Mouse (Mus musculus): ENCODE data around the gene Rps2. TPM values are rescaled to one million over a fixed set of nuclear protein-coding genes. Genes with fewer than 3 reads are reported as not detected.

Gene Rps2
- polyA plus RNA-seq, 1 experiment from 2014 or later = 816 TPM

DNA sequence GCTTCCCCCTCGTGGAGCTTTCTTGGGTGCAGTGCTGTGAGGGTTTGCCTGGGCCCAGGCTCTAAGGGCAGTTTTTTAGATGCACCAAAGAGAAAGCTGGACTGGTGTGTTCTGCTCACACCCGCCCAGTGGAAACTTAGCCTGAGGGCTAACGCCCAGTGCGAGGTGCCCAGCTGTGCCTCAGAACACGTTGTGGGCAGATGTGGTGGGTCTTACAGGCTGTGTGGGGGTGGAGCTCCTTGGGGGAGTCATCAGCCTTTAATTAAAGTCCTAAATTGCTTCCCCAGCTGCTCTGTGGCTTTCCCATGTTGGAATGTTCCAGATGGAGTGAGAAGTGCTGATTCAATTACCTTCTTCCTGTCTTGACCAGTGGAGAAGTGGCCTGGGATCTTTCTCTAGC is 43.2 kb downstream of the Rps2 start:
- 55% methylated on average over 5 of the region's 5 CpGs for WGBS
- Histone ChIP-seq H3K4me2 (replicated peaks) (no peak overlapping the region), H3K4me3 (no peak overlapping the region), H3K9me3 (no peaks in the 10 kb centered on the region), H3K27ac (replicated peaks) (no peak overlapping the region), H3K4me1 (no peaks in the 10 kb centered on the region), H3K27me3 (no peaks in the 10 kb centered on the region; the same call in 1 of the 2 replicates), H3K9ac (replicated peaks) (no peak overlapping the region), H3K36me3 (no peaks in the 10 kb centered on the region)
- no peak for ATAC-seq (replicated peaks)

DNA sequence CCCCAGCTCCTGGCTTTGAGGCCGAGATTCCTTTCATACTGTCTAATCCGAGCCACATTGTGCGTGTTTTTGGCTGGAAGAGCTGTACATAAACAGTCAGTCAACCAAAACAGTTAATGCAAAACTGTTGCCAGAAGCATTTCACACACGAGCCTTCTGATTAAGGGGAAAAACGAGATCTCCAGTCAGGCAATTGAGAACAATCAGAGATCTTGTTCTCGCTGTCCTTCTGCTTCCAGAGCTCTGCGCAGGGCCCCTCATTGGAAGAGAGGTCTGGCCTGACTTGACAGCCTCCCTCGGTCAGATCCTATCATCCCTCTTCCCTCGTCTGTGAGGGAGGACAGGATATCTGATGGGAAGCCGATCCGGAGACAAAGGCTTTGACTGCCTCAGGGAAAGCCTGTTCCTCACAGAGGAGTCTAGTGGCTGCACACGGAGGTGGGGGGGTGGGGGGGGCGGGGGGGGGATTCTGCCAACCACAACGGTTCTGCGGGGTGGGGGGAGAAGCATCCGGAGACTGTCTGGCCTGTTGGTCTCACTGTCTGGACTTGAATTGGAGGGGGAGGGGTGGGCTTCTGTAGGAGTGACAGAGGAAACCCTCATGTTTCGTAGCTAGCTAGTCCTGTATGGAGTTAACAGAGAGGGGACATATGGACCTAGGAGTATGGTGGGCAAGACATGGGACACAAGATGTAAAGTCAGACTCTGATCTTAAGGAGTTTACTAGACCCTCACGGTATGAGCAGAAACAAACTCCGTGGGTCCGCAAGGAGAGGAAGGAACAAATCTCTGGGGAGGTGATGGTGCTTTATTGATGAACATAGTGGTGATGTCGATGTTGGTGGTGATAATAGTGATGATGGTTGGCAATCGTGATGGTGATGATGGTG is 47.3 kb downstream of the Rps2 start:
- 51% methylated on average over 22 of the region's 22 CpGs for WGBS
- Histone ChIP-seq H3K36me3 (no peaks in the 10 kb centered on the region), H3K27ac (replicated peaks) (no peak overlapping the region), H3K27me3 (no peaks in the 10 kb centered on the region), H3K9me3 (no peaks in the 10 kb centered on the region), H3K4me2 (replicated peaks) (no peak overlapping the region), H3K4me3 (no peak overlapping the region), H3K4me1 (no peaks in the 10 kb centered on the region), H3K9ac (replicated peaks) (no peak overlapping the region)
- no peak for ATAC-seq (replicated peaks)

DNA sequence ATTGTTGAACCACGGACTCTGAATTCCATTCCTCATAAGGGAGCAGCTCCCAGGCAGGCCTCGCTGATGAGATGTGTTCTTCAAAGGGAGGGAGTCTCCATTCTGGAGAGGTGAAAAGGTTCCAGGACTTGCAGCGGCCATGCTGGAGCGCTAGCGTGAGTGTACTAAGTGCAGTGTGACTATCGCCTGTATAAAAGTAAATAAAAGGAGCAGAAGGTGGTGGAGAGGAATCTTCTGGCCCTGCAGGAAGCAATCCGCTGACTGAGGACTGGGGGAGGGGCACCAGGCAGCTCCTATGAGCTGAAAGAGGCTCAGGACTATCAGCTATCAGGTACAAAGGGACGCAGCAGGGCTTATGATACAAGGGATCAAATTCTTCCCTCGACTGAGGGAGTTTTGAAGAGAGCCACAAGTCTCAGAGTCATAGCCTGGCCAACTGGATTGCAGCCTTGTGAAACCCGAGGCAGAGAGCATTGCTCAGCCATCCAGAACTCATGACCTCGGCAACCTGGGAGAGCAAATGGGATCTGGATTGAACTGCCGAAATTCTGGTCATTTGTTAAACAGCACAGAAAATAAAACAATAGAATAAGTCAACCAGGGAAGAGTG is 48.5 kb downstream of the Rps2 start:
- ATAC-seq (replicated peaks) = no peak
- H3K9me3 ChIP-seq = no peaks in the 10 kb centered on the region
- no peak overlapping the region for H3K27ac ChIP-seq (replicated peaks)
- no peaks in the 10 kb centered on the region for H3K4me1 ChIP-seq
- WGBS = 25% methylated on average over 12 of the region's 12 CpGs
- no peaks in the 10 kb centered on the region for H3K27me3 ChIP-seq
- H3K36me3 ChIP-seq = no peaks in the 10 kb centered on the region
- no peak overlapping the region for H3K9ac ChIP-seq (replicated peaks)
- H3K4me2 ChIP-seq (replicated peaks) = no peak overlapping the region
- no peak overlapping the region for H3K4me3 ChIP-seq

DNA sequence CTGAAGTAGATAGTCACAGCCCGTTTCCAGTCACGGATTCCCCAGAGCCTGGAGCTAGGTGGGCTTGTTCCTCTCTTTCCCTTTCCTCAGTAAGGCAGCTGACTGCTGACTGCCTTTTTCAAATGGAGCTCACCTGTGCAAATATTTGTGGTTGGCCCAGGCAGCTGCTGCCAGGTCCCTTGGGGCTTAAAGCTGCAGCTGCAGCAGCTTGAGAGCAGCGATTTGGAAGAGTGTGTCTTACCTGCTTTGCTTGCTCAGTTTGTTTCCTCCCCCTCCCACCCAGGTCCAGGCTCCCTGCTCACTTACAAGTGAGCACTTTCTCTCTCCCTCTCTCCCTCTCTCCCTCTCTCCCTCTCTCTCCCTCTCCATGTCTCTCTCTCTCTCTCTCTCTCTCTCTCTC is 51.2 kb downstream of the Rps2 start:
- no peak overlapping the region for H3K4me3 ChIP-seq

More for the DNA sequence above, 51.2 kb downstream of the Rps2 start:
- Histone ChIP-seq H3K4me2 (replicated peaks) (no peak overlapping the region), H3K27ac (replicated peaks) (no peak overlapping the region), H3K4me1 (no peaks in the 10 kb centered on the region), H3K27me3 (no peaks in the 10 kb centered on the region), H3K9ac (replicated peaks) (no peak overlapping the region), H3K9me3 (no peaks in the 10 kb centered on the region), H3K36me3 (no peaks in the 10 kb centered on the region)
- 40% methylated on average over 3 of the region's 3 CpGs for WGBS
- ATAC-seq (replicated peaks) = no peak

Other genes with a start within 250 kb of the Rps2 start
- gene E4f1, start 247.8 kb upstream of the Rps2 start, polyA plus RNA-seq (2015; fragmentation: Nextera tagmentation; extraction: Ambion mirVana) = 44.0 and 44.9 TPM in 2 replicates
- 51.0 and 54.0 TPM in 2 replicates for gene Pgp, start 247.7 kb upstream of the Rps2 start, polyA plus RNA-seq (2015; fragmentation: Nextera tagmentation; extraction: Ambion mirVana)
- 0.40 TPM in 1 of 2 replicates, not detected in the other for gene Bricd5, start 244.2 kb upstream of the Rps2 start, polyA plus RNA-seq (2015; fragmentation: Nextera tagmentation; extraction: Ambion mirVana)
- 35.2 and 36.4 TPM in 2 replicates for gene Mlst8, start 239.0 kb upstream of the Rps2 start, polyA plus RNA-seq (2015; fragmentation: Nextera tagmentation; extraction: Ambion mirVana)
- 25.6 and 26.4 TPM in 2 replicates for gene Caskin1, start 229.5 kb upstream of the Rps2 start, polyA plus RNA-seq (2015; fragmentation: Nextera tagmentation; extraction: Ambion mirVana)
- gene Traf7, start 190.2 kb upstream of the Rps2 start, polyA plus RNA-seq (2015; fragmentation: Nextera tagmentation; extraction: Ambion mirVana) = 107 and 112 TPM in 2 replicates
- gene Rab26, start 183.9 kb upstream of the Rps2 start, polyA plus RNA-seq (2015; fragmentation: Nextera tagmentation; extraction: Ambion mirVana) = 5.7 and 6.6 TPM in 2 replicates
- 17.1 and 22.9 TPM in 2 replicates for gene Pkd1, start 168.3 kb upstream of the Rps2 start, polyA plus RNA-seq (2015; fragmentation: Nextera tagmentation; extraction: Ambion mirVana)
- gene Tsc2, start 85.5 kb upstream of the Rps2 start, polyA plus RNA-seq (2015; fragmentation: Nextera tagmentation; extraction: Ambion mirVana) = 68.7 and 75.6 TPM in 2 replicates
- 12.5 and 12.7 TPM in 2 replicates for gene Nthl1, start 85.4 kb upstream of the Rps2 start, polyA plus RNA-seq (2015; fragmentation: Nextera tagmentation; extraction: Ambion mirVana)
- gene Slc9a3r2, start 67.8 kb upstream of the Rps2 start, polyA plus RNA-seq (2015; fragmentation: Nextera tagmentation; extraction: Ambion mirVana) = 26.7 and 27.6 TPM in 2 replicates
- not detected in 2 replicates for gene Npw, start 59.7 kb upstream of the Rps2 start, polyA plus RNA-seq (2015; fragmentation: Nextera tagmentation; extraction: Ambion mirVana)
- 19.1 and 20.9 TPM in 2 replicates for gene Zfp598, start 48.4 kb upstream of the Rps2 start, polyA plus RNA-seq (2015; fragmentation: Nextera tagmentation; extraction: Ambion mirVana)
- gene Syngr3, start 28.2 kb upstream of the Rps2 start, polyA plus RNA-seq (2015; fragmentation: Nextera tagmentation; extraction: Ambion mirVana) = 134 and 145 TPM in 2 replicates
- 38.7 TPM in 2 replicates for gene Gfer, start 22.0 kb upstream of the Rps2 start, polyA plus RNA-seq (2015; fragmentation: Nextera tagmentation; extraction: Ambion mirVana)
- 1.4 and 2.0 TPM in 2 replicates for gene Noxo1, start 21.9 kb upstream of the Rps2 start, polyA plus RNA-seq (2015; fragmentation: Nextera tagmentation; extraction: Ambion mirVana)
- gene Tbl3, start 10.5 kb upstream of the Rps2 start, polyA plus RNA-seq (2015; fragmentation: Nextera tagmentation; extraction: Ambion mirVana) = 79.5 and 83.9 TPM in 2 replicates
- gene Rnf151, start 53 bp upstream of the Rps2 start, polyA plus RNA-seq (2015; fragmentation: Nextera tagmentation; extraction: Ambion mirVana) = not detected in 2 replicates
- gene Ndufb10, start 6.4 kb downstream of the Rps2 start, polyA plus RNA-seq (2015; fragmentation: Nextera tagmentation; extraction: Ambion mirVana) = 249 and 261 TPM in 2 replicates
- gene Rpl3l, start 9.7 kb downstream of the Rps2 start, polyA plus RNA-seq (2015; fragmentation: Nextera tagmentation; extraction: Ambion mirVana) = not detected in 2 replicates
- 20.5 and 22.5 TPM in 2 replicates for gene Msrb1, start 18.5 kb downstream of the Rps2 start, polyA plus RNA-seq (2015; fragmentation: Nextera tagmentation; extraction: Ambion mirVana)
- gene Hs3st6, start 34.9 kb downstream of the Rps2 start, polyA plus RNA-seq (2015; fragmentation: Nextera tagmentation; extraction: Ambion mirVana) = not detected in 2 replicates
- gene Meiob, start 86.2 kb downstream of the Rps2 start, polyA plus RNA-seq (2015; fragmentation: Nextera tagmentation; extraction: Ambion mirVana) = not detected in 2 replicates
- 45.1 and 45.7 TPM in 2 replicates for gene Hagh, start 122.0 kb downstream of the Rps2 start, polyA plus RNA-seq (2015; fragmentation: Nextera tagmentation; extraction: Ambion mirVana)
- gene Fahd1, start 132.2 kb downstream of the Rps2 start, polyA plus RNA-seq (2015; fragmentation: Nextera tagmentation; extraction: Ambion mirVana) = 16.0 and 16.8 TPM in 2 replicates
- 0.11 TPM in 1 of 2 replicates, not detected in the other for gene Igfals, start 147.9 kb downstream of the Rps2 start, polyA plus RNA-seq (2015; fragmentation: Nextera tagmentation; extraction: Ambion mirVana)
- 73.2 and 74.2 TPM in 2 replicates for gene Nubp2, start 168.2 kb downstream of the Rps2 start, polyA plus RNA-seq (2015; fragmentation: Nextera tagmentation; extraction: Ambion mirVana)
- gene Spsb3, start 168.5 kb downstream of the Rps2 start, polyA plus RNA-seq (2015; fragmentation: Nextera tagmentation; extraction: Ambion mirVana) = 81.5 and 82.5 TPM in 2 replicates
- 32.8 and 34.6 TPM in 2 replicates for gene Eme2, start 177.0 kb downstream of the Rps2 start, polyA plus RNA-seq (2015; fragmentation: Nextera tagmentation; extraction: Ambion mirVana)
- 77.6 and 82.2 TPM in 2 replicates for gene Mrps34, start 177.0 kb downstream of the Rps2 start, polyA plus RNA-seq (2015; fragmentation: Nextera tagmentation; extraction: Ambion mirVana)
- gene Nme3, start 178.4 kb downstream of the Rps2 start, polyA plus RNA-seq (2015; fragmentation: Nextera tagmentation; extraction: Ambion mirVana) = 69.6 and 72.6 TPM in 2 replicates
- gene Mapk8ip3, start 218.9 kb downstream of the Rps2 start, polyA plus RNA-seq (2015; fragmentation: Nextera tagmentation; extraction: Ambion mirVana) = 89.4 and 90.6 TPM in 2 replicates
- gene Jpt2, start 242.6 kb downstream of the Rps2 start, polyA plus RNA-seq (2015; fragmentation: Nextera tagmentation; extraction: Ambion mirVana) = 101 and 114 TPM in 2 replicates

All from forebrain, embryonic 15.5 days (tissue).